Mouse (Mus musculus) ES-E14 (cell line): Measurements from ENCODE around the gene Ube2d2b. TPM values are rescaled to one million over a fixed set of nuclear protein-coding genes. Genes with fewer than 3 reads are reported as not detected.

ENCODE experiments used
- DNase-seq: peaks from one replicate; pipeline ENCODE4 v3.0.0-alpha.2; 2013; ENCODE audit warnings: low read depth, low spot score
- H3K27ac ChIP-seq: 2 replicates; pipeline ENCODE4 v1.5.1; 2012; ENCODE audit warnings: low read depth, mild to moderate bottlenecking, low read length, moderate library complexity, mixed read lengths; ENCODE audit not compliant: poor library complexity, insufficient read depth, severe bottlenecking
- H3K36me3 ChIP-seq: 2 replicates; pipeline ENCODE4 v1.6.1; 2012; ENCODE audit warnings: mild to moderate bottlenecking, low read length, moderate library complexity, mixed read lengths; ENCODE audit not compliant: control insufficient read depth, poor library complexity, insufficient read depth, severe bottlenecking
- H3K4me1 ChIP-seq, 2 experiments: fragments of 150-350 bp in 1 of 2; sonication (generic) in 1 of 2; 2 replicates each; pipeline ENCODE4 v1.6.1; 2012; ENCODE audit warnings: low read length in 2 of 2, mild to moderate bottlenecking in 1 of 2, mixed read lengths in 1 of 2; ENCODE audit not compliant: control insufficient read depth in 2 of 2, insufficient read depth in 2 of 2, poor library complexity in 1 of 2
- H3K4me3 ChIP-seq, 2 experiments: fragments of 150-350 bp in 1 of 2; sonication (generic) in 1 of 2; 2 replicates each; pipeline ENCODE4 v1.5.1; 2012; ENCODE audit warnings: low read length in 2 of 2, low read depth in 1 of 2, mild to moderate bottlenecking in 1 of 2, mixed read lengths in 1 of 2; ENCODE audit not compliant: insufficient read depth in 1 of 2, poor library complexity in 1 of 2, severe bottlenecking in 1 of 2
- H3K9ac ChIP-seq: 2 replicates; pipeline ENCODE4 v1.6.1; 2012; ENCODE audit warnings: low read depth, mild to moderate bottlenecking, low read length, mixed read lengths; ENCODE audit not compliant: poor library complexity, insufficient read depth, severe bottlenecking
- H3K9me3 ChIP-seq: fragments of 150-350 bp; sonication (generic); 2 replicates; pipeline ENCODE4 v1.6.1; 2012; ENCODE audit warnings: low read depth, mild to moderate bottlenecking, low read length; ENCODE audit not compliant: control insufficient read depth, insufficient read depth
- CHD2 ChIP-seq: IDR thresholded peaks from 2 replicates; pipeline ENCODE4 v1.6.1; 2014; ENCODE audit warnings: mild to moderate bottlenecking, low read depth, low read length, inconsistent platforms
- HCFC1 ChIP-seq: IDR thresholded peaks from 2 replicates; pipeline ENCODE4 v1.6.1; 2012; ENCODE audit warnings: low read length, inconsistent platforms, borderline replicate concordance; ENCODE audit not compliant: insufficient read depth
- MAFK ChIP-seq: IDR thresholded peaks from 2 replicates; pipeline ENCODE4 v1.6.1; 2014; ENCODE audit warnings: mild to moderate bottlenecking, low read depth, low read length, inconsistent platforms; ENCODE audit not compliant: insufficient read depth
- ZC3H11A ChIP-seq: IDR thresholded peaks from 2 replicates; pipeline ENCODE4 v1.6.1; 2012; ENCODE audit warnings: low read depth, mild to moderate bottlenecking, inconsistent platforms, low read length, borderline replicate concordance
- ZNF384 ChIP-seq: IDR thresholded peaks from 2 replicates; pipeline ENCODE4 v1.6.1; 2012; ENCODE audit warnings: low read depth, low read length, inconsistent platforms
- in situ Hi-C, 2 experiments: fragments of 600-800 bp; cut with MboI; formaldehyde crosslinking; loops; one replicate each; pipeline ENCODE4 v1.15.1; 2025; ENCODE audit warnings: low sequenced_read_pairs in 2 of 2, inconsistent platforms in 1 of 2; ENCODE audit not compliant: unreplicated experiment in 2 of 2
- total RNA-seq: library from RNA; depleted of rRNA; stranded (reverse); fragments of 300-350 nt; gene quantifications from 2 replicates; pipeline ENCODE4 v1.2.3, GENCODE M21; 2012

The Ube2d2b gene
- total RNA-seq, 1 experiment = 0.27 TPM

- H3K36me3 ChIP-seq = no peaks in the 10 kb centered on the region
- TF ChIP-seq ZC3H11A (no peak), MAFK (no peak), HCFC1 (no peak), CHD2 (no peak), ZNF384 (no peak)
- in situ Hi-C loops = no loop called here
- H3K9me3 ChIP-seq = no peaks in the 10 kb centered on the region
- H3K9ac ChIP-seq = no peak overlapping the region
- no peak for DNase-seq
- H3K4me1 ChIP-seq = peaks cover 4 to 5% of the 10 kb centered on the region in 2 experiments; a peak in 2 of 4 replicates
- H3K4me3 ChIP-seq = no peak overlapping the region
- no peak overlapping the region for H3K27ac ChIP-seq
Measured at GRCm38 (mm10) chr5:107834287-107834686, 4.4 kb downstream of the Ube2d2b start.

GRCm38 (mm10) chr5:107838891-107839644 is 9.2 kb downstream of the Ube2d2b start:
- DNase-seq = no peak
- peak overlapping the region; percentile 14 for H3K27ac ChIP-seq
- no peaks in the 10 kb centered on the region for H3K9me3 ChIP-seq
- H3K36me3 ChIP-seq = peaks cover 2% of the 10 kb centered on the region; the same call in 1 of the 2 replicates
- H3K4me3 ChIP-seq = no peak overlapping the region
- TF ChIP-seq ZNF384 (no peak), MAFK (peak; percentile 76)
- H3K4me1 ChIP-seq = peaks cover 2 to 5% of the 10 kb centered on the region in 2 experiments; a peak in 2 of 4 replicates
- H3K9ac ChIP-seq = no peak overlapping the region
- in situ Hi-C loops = no loop called here

GRCm38 (mm10) chr5:107840549-107841238 is 10.8 kb downstream of the Ube2d2b start:
- TF ChIP-seq ZC3H11A = no peak
- no peak for TF ChIP-seq MAFK
- TF ChIP-seq CHD2 = no peak
- TF ChIP-seq ZNF384 = no peak
- TF ChIP-seq HCFC1 = no peak
- H3K9me3 ChIP-seq = no peaks in the 10 kb centered on the region
- no peak for DNase-seq
- H3K36me3 ChIP-seq = peaks cover 2% of the 10 kb centered on the region; the same call in 1 of the 2 replicates
- H3K4me3 ChIP-seq = no peak overlapping the region
- H3K9ac ChIP-seq = no peak overlapping the region
- no peak overlapping the region for H3K27ac ChIP-seq
- in situ Hi-C loops = no loop called here
- peaks cover 2 to 5% of the 10 kb centered on the region in 2 experiments; a peak in 2 of 4 replicates for H3K4me1 ChIP-seq

GRCm38 (mm10) chr5:107847349-107847748 is 17.4 kb downstream of the Ube2d2b start:
- H3K4me3 ChIP-seq = no peak overlapping the region
- H3K9ac ChIP-seq = no peak overlapping the region
- H3K27ac ChIP-seq = no peak overlapping the region
- DNase-seq = no peak
- no peaks in the 10 kb centered on the region for H3K9me3 ChIP-seq
- in situ Hi-C loops = no loop called here
- no peak for TF ChIP-seq ZNF384
- no peaks in the 10 kb centered on the region for H3K36me3 ChIP-seq
- no peaks in the 10 kb centered on the region for H3K4me1 ChIP-seq

GRCm38 (mm10) chr5:107847817-107848216 is 17.9 kb downstream of the Ube2d2b start:
- no peak for DNase-seq
- Histone ChIP-seq H3K9me3 (no peaks in the 10 kb centered on the region), H3K9ac (no peak overlapping the region), H3K4me3 (no peak overlapping the region), H3K36me3 (no peaks in the 10 kb centered on the region), H3K27ac (no peak overlapping the region), H3K4me1 (no peaks in the 10 kb centered on the region)
- TF ChIP-seq ZNF384 (no peak), MAFK (no peak), HCFC1 (no peak)
- in situ Hi-C loops = no loop called here
